Mouse (Mus musculus) skeletal muscle tissue, postnatal 0 days (tissue): ENCODE results near the gene Pxmp4. TPM values are rescaled to one million over a fixed set of nuclear protein-coding genes. Genes with fewer than 3 reads are reported as not detected.

ENCODE experiments used
- polyA plus RNA-seq: library from polyadenylated mRNA; unstranded; fragments of >200 nt; fragmentation: Nextera tagmentation; extraction: Ambion mirVana; gene quantifications from 2 replicates; pipeline ENCODE4 v1.2.1, GENCODE M21; 2015

Gene Pxmp4
- 22.3 and 27.5 TPM in 2 replicates for polyA plus RNA-seq

DNA sequence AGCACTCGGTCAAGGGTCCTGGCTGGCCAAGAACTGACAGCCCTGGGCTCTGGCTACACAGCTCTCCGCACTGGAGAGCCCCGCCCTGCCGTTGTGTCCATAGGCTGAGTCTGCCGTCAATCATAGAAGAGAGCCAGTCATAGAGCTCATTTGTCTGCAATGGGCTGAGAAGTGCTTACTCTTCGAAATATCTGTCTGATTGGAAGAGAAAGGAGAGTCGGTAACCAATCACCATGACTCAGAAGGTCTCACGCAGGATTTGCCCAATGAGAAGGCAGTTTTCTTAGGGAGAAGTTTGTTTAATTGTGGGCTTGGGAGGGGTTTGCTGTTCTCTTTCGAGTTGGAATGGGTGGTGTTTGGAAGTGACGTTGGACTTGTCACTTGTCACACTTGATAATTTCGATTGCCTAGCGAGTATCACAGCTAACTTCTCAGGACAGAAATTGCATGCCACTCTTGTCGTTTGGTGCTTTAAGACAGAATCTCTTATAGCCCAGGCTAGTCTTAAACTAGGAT is at the start of gene Pxmp4:
Pxmp4 (minus strand) TSS at position 71 of the 516 bp plus-strand sequence.

DNA sequence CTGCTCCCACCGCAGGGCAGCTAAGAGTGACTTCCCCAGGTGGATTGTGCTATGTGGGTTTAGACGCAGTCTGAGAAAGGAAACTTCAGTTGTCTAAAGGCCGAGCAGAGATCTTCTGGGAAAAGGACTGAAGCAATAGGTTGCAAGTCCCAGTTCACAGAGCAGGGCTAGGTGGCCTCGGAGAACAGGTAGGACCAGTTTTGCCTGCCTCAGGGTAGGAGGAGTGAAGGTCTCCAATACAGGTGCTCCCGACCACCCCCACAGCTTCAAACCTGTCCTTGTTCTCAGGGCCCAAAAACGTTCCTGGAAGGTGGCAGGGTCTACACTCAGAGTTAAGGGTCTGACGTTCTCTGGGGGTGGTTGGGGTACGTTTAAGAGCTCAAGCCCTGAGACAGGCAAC is 47.9 kb upstream of the Pxmp4 start, which contains the start of gene Chmp4b:
Chmp4b (plus strand) TSS at position 343 of the 400 bp plus-strand sequence.

DNA sequence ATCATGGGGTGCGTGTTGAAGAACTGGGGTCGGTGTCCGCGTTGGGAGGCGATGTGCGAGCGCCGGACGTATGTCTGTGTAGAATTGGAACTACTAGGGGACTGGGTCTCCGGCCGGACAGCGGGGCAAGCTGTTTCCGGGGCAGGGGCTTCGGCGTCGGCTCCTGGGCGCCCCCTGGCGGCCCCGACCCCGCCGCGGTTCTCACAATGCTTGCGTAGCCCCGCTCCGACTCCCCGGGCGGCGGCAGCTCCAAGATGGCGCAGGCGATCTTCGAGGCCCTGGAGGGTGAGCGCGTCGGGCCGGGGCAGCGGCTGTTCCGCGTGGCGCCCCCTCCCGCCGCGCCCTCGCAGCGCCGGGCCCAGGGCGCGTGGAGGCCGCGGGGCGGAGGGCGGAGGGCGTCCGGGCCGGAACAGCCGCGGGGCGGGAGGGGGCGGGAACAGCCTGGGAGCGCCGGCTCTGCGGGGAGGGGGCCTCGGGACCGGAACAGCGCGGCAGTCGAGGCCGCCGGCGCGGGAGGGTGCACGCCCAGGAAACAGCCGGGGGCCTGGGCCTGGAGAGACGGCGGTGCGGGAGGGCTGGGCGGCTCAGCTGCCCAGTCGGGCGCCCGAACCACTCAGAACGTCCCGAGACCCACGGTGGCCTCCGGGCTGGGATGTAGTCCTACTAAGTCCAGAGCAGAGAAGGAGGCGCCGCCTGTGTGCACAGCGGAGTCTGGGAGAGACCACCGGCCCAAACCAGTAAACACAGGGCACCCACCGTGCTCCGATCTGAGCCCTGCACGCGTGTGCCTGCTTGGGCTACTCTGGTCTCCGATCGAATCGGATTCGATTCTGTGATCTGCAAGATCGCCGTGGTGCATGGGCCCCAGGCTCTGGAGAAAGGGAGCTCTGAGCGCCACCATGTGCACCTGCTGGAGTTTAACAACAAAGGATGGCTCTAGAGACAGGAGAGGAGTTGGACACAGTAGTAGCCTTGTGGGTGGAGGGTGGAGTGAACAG is 9.9 kb upstream of the Pxmp4 start, which contains the start of the genes Zfp341 and 4930519P11Rik:
Zfp341 (plus strand) TSS at position 180 of the 998 bp plus-strand sequence.
4930519P11Rik (minus strand) TSS at position 320 of the 998 bp plus-strand sequence.

DNA sequence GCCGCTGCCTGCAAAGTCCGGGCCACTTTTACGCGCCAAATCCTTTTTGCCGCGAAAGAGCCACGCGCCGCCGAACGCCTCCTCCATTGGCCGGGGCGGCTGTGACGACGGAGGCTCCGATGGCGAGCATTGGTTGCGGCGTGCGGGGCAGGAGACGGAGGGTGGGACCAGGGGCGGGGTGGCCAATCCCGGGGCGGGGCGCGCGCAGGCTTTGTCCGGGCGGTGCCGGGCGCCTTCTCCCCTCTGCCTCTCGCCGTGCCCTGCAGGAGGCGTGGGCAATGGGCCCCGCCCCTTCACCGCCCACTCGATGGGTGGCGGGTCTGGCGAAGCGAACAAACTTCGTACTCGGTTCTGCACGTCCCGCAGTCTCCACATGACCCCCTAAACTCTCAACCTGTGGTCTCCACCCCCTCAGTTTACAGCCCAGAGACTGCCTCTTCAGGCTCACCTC is 33.6 kb downstream of the Pxmp4 start, which contains the start of gene E2f1:
E2f1 (minus strand) TSS at position 57 of the 451 bp plus-strand sequence.

DNA sequence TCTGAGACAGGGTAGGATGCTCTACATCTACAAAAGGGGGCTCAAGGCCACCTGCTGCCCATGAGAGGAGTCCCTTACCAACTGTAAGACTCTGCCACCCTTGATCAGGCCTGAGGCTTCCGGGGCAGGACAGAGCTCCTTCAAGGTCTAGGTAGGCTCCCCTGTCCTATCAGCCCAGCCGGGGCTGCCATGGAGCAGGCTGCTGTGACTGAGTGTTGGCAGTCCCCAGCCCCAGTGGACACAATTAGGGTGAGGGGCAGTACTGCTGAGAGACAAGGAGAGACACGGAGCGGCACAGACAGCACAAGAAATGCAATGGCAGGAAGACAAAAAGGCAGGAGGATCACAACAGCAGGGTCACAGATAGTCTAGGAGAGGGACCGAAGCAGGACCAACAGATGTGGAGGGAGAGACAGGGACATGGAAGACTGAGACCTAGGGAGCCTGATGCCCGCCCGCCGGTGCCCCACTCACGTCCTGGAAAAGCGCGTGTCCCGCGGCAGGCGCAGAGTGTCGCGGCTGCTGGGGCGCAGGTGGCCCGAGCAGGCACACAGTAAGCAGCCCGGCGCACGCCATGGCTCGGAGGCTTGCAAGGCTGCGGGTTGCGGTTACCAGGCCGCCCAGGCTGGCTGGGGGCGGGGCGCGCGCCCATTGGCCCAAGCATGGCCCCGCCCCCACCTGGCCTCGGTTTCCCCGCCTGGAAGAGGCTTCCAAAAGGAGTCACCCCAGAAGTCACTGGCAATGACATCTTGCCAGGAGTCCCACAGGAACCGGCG is 45.1 kb downstream of the Pxmp4 start, which contains the start of gene Necab3:
Necab3 (minus strand) TSS at position 627 of the 776 bp plus-strand sequence.

DNA sequence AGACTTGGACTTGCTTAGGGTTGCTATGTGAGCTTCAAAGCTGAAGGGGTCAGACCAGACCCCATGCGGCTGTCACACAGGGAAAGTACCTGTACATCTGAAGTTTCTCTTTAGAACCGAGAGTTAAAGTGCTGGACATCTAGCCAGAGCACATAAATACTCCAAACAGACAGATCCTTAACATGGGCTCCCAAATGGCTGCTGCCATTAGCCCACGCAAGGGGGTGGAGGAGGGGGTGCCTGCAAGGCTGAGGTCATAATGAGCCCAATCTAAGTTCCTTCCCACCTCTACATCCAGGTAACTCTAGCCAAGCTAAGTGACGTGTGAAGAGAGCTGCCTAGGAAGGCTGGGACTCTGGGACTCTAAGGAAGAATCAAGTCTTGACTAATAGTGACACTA is 52.0 kb downstream of the Pxmp4 start, which contains the start of gene Actl10:
Actl10 (plus strand) TSS at position 301 of the 400 bp plus-strand sequence.

DNA sequence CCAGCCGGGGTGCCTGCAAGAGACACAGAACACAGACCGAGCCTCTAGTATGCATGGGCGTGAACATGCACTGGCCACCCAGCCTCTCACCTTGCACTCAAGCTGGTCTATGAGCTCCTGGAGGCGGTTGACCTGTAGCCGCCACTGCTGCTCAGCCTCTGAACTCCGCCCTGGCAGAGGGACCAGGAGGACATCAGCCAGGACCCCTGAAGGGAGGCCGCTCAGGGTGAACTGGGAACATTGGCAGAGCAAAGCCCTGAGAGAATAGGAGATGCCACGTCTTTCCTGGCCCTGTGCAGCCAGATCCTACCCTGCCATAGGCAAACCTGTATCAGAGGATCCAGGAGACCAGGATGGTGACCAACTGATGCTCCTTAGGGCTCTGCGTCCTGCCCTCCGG is 56.8 kb downstream of the Pxmp4 start, which contains the start of gene 1700003F12Rik:
1700003F12Rik (plus strand) TSS at position 375 of the 400 bp plus-strand sequence.

Other genes starting within 250 kb of the Pxmp4 start
- 11.7 and 24.9 TPM in 2 replicates for gene Cdk5rap1, start 230.7 kb downstream of the Pxmp4 start, polyA plus RNA-seq
- 97.6 and 111 TPM in 2 replicates for gene Snta1, start 195.6 kb downstream of the Pxmp4 start, polyA plus RNA-seq
- gene Cbfa2t2, start 167.2 kb downstream of the Pxmp4 start, polyA plus RNA-seq, result 16.8 and 17.4 TPM in 2 replicates
- 1.0 and 1.3 TPM in 2 replicates for gene 1700003F12Rik, start 56.6 kb downstream of the Pxmp4 start, polyA plus RNA-seq
- not detected in 2 replicates for gene Actl10, start 51.9 kb downstream of the Pxmp4 start, polyA plus RNA-seq
- 0.73 and 1.3 TPM in 2 replicates for gene Necab3, start 44.8 kb downstream of the Pxmp4 start, polyA plus RNA-seq
- gene E2f1, start 33.8 kb downstream of the Pxmp4 start, polyA plus RNA-seq, result 6.7 and 7.3 TPM in 2 replicates
- 0.28 and 0.32 TPM in 2 replicates for gene Zfp341, start 9.6 kb upstream of the Pxmp4 start, polyA plus RNA-seq
- 0.39 and 0.97 TPM in 2 replicates for gene 4930519P11Rik, start 9.7 kb upstream of the Pxmp4 start, polyA plus RNA-seq
- 19.1 and 26.6 TPM in 2 replicates for gene Chmp4b, start 48.0 kb upstream of the Pxmp4 start, polyA plus RNA-seq
- not detected in 2 replicates for gene Gm14214, start 166.3 kb upstream of the Pxmp4 start, polyA plus RNA-seq
- gene Raly, start 187.4 kb upstream of the Pxmp4 start, polyA plus RNA-seq, result 18.1 and 19.1 TPM in 2 replicates
- gene a, start 187.7 kb upstream of the Pxmp4 start, polyA plus RNA-seq, result 1.5 and 1.7 TPM in 2 replicates